Mouse (Mus musculus): Measurements from ENCODE around the gene Gm3460.
A peak's percentile ranks its signal among the peaks of the same experiment; 100 is the strongest.
"Not testable (repeated sequence)": the region's sequence is repeated elsewhere in the genome, so short reads cannot be mapped to it uniquely, and the experiment has no call there.

Gene Gm3460

DNA sequence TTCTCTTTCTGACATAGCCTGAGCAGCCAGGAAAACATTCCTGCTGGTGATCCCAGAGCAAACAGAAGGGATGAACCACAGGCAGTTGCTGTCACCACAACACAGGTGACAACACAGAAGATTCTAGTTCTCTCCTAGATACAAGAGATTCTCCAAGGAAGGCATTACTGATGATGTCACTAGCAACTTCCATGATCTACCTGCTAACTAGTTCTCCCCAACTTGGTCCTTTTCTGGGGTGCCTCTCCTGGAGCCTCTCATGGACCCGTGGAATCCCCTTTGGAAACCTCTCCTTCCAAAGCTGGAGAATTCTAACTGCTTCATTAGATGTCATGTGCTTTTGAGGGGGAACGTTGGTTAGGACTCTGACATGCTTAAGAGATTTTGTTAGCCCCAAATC, at the start of gene Gm3460:
Gene Gm3460 (minus strand): TSS at position 101 of the 400 bp plus-strand sequence.
- not testable (repeated sequence) for DNase-seq

DNA sequence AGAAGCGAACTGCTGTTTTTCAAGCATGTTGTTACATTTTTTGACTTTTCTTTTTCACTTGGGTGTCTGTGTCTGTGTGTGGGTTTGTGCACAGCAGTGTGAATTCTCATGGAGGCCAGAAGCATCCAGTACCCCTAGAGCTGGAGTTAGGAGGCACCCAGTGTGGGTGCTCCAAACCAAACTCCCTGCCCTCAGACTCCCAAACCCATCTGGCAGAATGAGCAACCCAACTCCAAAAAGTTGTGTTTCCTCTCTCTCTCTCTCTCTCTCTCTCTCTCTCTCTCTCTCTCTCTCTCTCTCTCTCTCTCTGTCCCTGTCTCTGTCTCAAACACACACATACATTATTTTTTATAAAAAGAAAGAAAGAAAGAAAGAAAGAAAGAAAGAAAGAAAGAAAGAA, 15.8 kb downstream of the Gm3460 start:
- peak in 1 of 2 experiments; percentile 3 for DNase-seq

DNA sequence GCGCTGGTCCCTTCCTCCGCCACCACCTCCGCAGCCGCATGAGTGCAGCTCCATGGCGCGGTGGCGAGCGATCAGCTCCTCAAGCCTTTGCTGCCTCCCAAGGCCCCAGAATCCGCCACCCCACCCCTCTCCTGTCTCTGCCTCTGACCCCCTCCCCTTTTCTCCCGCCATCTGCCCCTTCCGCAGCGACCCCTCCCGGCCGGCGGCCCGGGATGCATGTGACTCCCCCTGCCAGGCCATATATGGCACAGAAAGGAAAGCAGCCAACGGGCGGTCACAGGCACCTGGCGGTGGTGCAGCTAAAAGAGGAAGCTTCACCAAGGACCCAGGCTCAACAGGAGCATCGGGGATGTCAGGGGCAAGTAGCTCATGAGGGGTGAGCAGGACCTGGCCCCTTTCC, 17.2 kb downstream of the Gm3460 start:
- peak; percentile 2 to 11 for DNase-seq

DNA sequence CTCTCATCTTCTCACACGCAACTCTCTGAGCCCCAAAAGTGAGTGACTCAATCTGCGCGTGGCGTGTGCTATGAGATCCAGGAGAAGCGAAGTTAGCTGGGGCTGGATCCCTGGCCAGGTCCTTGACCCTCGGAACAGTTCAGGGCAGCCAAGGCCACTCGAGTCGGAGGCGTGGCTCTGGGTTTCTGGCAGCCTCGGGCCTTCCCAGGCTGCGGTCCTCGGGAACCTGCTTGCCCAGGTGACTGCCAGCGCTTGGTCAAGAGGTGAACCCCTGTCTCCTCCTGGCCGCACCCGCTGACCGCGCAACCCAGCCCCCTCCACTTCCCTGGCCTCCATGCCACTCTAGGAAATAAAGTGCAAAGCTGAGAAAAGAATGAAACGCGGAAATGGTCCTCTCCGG, 17.7 kb downstream of the Gm3460 start:
- peak; percentile 0 to 2 for DNase-seq

DNA sequence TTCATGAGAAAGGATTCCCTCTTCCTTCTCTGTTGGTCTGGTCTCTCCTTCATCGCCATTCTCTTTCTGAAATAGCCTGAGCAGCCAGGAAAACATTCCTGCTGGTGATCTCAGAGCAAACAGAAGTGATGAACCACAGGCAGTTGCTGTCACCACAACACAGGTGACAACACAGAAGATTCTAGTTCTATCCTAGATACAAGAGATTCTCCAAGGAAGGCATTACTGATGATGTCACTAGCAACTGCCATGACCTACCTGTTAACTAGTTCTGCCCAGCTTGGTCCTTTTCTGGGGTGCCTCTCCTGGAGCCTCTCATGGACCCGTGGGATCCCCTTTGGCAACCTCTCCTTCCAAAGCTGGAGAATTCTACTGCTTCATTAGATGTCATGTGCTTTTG, 31.7 kb downstream of the Gm3460 start, which contains the start of gene Gm3629:
Gene Gm3629 (minus strand): TSS at position 101 of the 400 bp plus-strand sequence.
- not testable (repeated sequence) for DNase-seq

Data from cerebellum, postnatal 36 days (tissue).